Mouse (Mus musculus) cortical plate, adult 2 months (tissue): ENCODE measurements around the gene Ccdc40.
"Not testable (repeated sequence)": the region's sequence is repeated elsewhere in the genome, so short reads cannot be mapped to it uniquely, and the experiment has no call there.

ENCODE experiments used
- CTCF ChIP-seq: fragments of 200-500 bp; IDR thresholded peaks from 2 replicates; pipeline ENCODE4 v1.5.1; 2011; ENCODE audit warnings: mild to moderate bottlenecking, control low read depth, low read length; ENCODE audit not compliant: insufficient read depth; ENCODE audit errors: extremely low read depth
- POLR2A ChIP-seq: fragments of 200-500 bp; IDR thresholded peaks from 2 replicates; pipeline ENCODE4 v1.6.1; 2011; ENCODE audit warnings: mild to moderate bottlenecking, low read length, control low read depth; ENCODE audit not compliant: insufficient read depth; ENCODE audit errors: extremely low read depth

GRCm38 (mm10) chr11:119272492-119272891 is 44.1 kb downstream of the Ccdc40 start:
- TF ChIP-seq CTCF, result peak; percentile 31
- TF ChIP-seq POLR2A, result not testable (repeated sequence)
